Mouse (Mus musculus): ENCODE data around the gene Gm8332. TPM values are rescaled to one million over a fixed set of nuclear protein-coding genes. Genes with fewer than 3 reads are reported as not detected.
A peak's percentile ranks its signal among the peaks of the same experiment; 100 is the strongest.
"Not testable (repeated sequence)": the region's sequence is repeated elsewhere in the genome, so short reads cannot be mapped to it uniquely, and the experiment has no call there.

Gm8332 gene
- total RNA-seq (2012; rRNA removed), result 107 and 141 TPM in 2 replicates

GRCm38 (mm10) chr12:88250000-88250399, at the start of gene Gm8332:
TSS of gene Gm8332 (minus strand) at chr12:88250100.
- H3K36me3 ChIP-seq (ENCODE audit: control insufficient read depth, insufficient read depth, low read length, poor library complexity, severe bottlenecking); DNase-seq (ENCODE audit: low read depth, low spot score); H3K4me1 ChIP-seq (ENCODE audit: control insufficient read depth in 2 of 2, insufficient read depth in 2 of 2, low read length in 2 of 2, poor library complexity in 1 of 2); H3K27ac ChIP-seq (ENCODE audit: insufficient read depth, low read depth, low read length, poor library complexity, severe bottlenecking); H3K9me3 ChIP-seq (ENCODE audit: control insufficient read depth, insufficient read depth, low read depth, low read length); H3K4me3 ChIP-seq (ENCODE audit: insufficient read depth in 1 of 2, low read depth in 1 of 2, low read length in 2 of 2, poor library complexity in 1 of 2, severe bottlenecking in 1 of 2); H3K9ac ChIP-seq (ENCODE audit: insufficient read depth, low read depth, low read length, poor library complexity, severe bottlenecking): not testable (repeated sequence)
- in situ Hi-C loops (cut with MboI; ENCODE audit: low sequenced_read_pairs in 2 of 2, unreplicated experiment in 2 of 2), result loop anchor here in 1 of 2 experiments (25.0 kb wide), 1 partner anchor 363 kb away; the partner anchor contains the start of gene Gm2022

- H3K9me3 ChIP-seq (ENCODE audit: control insufficient read depth, insufficient read depth, low read depth, low read length); DNase-seq (ENCODE audit: low read depth, low spot score); H3K4me1 ChIP-seq (ENCODE audit: control insufficient read depth in 2 of 2, insufficient read depth in 2 of 2, low read length in 2 of 2, poor library complexity in 1 of 2); H3K4me3 ChIP-seq (ENCODE audit: insufficient read depth in 1 of 2, low read depth in 1 of 2, low read length in 2 of 2, poor library complexity in 1 of 2, severe bottlenecking in 1 of 2); H3K9ac ChIP-seq (ENCODE audit: insufficient read depth, low read depth, low read length, poor library complexity, severe bottlenecking); H3K36me3 ChIP-seq (ENCODE audit: control insufficient read depth, insufficient read depth, low read length, poor library complexity, severe bottlenecking); in situ Hi-C loops (cut with MboI; ENCODE audit: low sequenced_read_pairs in 2 of 2, unreplicated experiment in 2 of 2); H3K27ac ChIP-seq (ENCODE audit: insufficient read depth, low read depth, low read length, poor library complexity, severe bottlenecking): not testable (repeated sequence)
These were observed 47.3 kb upstream of the Gm8332 start for GRCm38 (mm10) chr12:88297171-88297570.

- H3K9me3 ChIP-seq (ENCODE audit: control insufficient read depth, insufficient read depth, low read depth, low read length), result not testable (repeated sequence)
These were observed 43.2 kb upstream of the Gm8332 start for GRCm38 (mm10) chr12:88293082-88293481.

GRCm38 (mm10) chr12:88285224-88285623, 35.3 kb upstream of the Gm8332 start:
- H3K36me3 ChIP-seq (ENCODE audit: control insufficient read depth, insufficient read depth, low read length, poor library complexity, severe bottlenecking); H3K27ac ChIP-seq (ENCODE audit: insufficient read depth, low read depth, low read length, poor library complexity, severe bottlenecking); DNase-seq (ENCODE audit: low read depth, low spot score); H3K9me3 ChIP-seq (ENCODE audit: control insufficient read depth, insufficient read depth, low read depth, low read length); in situ Hi-C loops (cut with MboI; ENCODE audit: low sequenced_read_pairs in 2 of 2, unreplicated experiment in 2 of 2); H3K4me3 ChIP-seq (ENCODE audit: insufficient read depth in 1 of 2, low read depth in 1 of 2, low read length in 2 of 2, poor library complexity in 1 of 2, severe bottlenecking in 1 of 2); H3K9ac ChIP-seq (ENCODE audit: insufficient read depth, low read depth, low read length, poor library complexity, severe bottlenecking); H3K4me1 ChIP-seq (ENCODE audit: control insufficient read depth in 2 of 2, insufficient read depth in 2 of 2, low read length in 2 of 2, poor library complexity in 1 of 2): not testable (repeated sequence)

More at GRCm38 (mm10) chr12:88293082-88293481, 43.2 kb upstream of the Gm8332 start:
- H3K9ac ChIP-seq (ENCODE audit: insufficient read depth, low read depth, low read length, poor library complexity, severe bottlenecking); DNase-seq (ENCODE audit: low read depth, low spot score); in situ Hi-C loops (cut with MboI; ENCODE audit: low sequenced_read_pairs in 2 of 2, unreplicated experiment in 2 of 2); H3K36me3 ChIP-seq (ENCODE audit: control insufficient read depth, insufficient read depth, low read length, poor library complexity, severe bottlenecking); H3K4me1 ChIP-seq (ENCODE audit: control insufficient read depth in 2 of 2, insufficient read depth in 2 of 2, low read length in 2 of 2, poor library complexity in 1 of 2); H3K27ac ChIP-seq (ENCODE audit: insufficient read depth, low read depth, low read length, poor library complexity, severe bottlenecking); H3K4me3 ChIP-seq (ENCODE audit: insufficient read depth in 1 of 2, low read depth in 1 of 2, low read length in 2 of 2, poor library complexity in 1 of 2, severe bottlenecking in 1 of 2): not testable (repeated sequence)

- not testable (repeated sequence) for H3K4me1 ChIP-seq (ENCODE audit: control insufficient read depth in 2 of 2, insufficient read depth in 2 of 2, low read length in 2 of 2, poor library complexity in 1 of 2); H3K4me3 ChIP-seq (ENCODE audit: insufficient read depth in 1 of 2, low read depth in 1 of 2, low read length in 2 of 2, poor library complexity in 1 of 2, severe bottlenecking in 1 of 2); H3K9me3 ChIP-seq (ENCODE audit: control insufficient read depth, insufficient read depth, low read depth, low read length); H3K27ac ChIP-seq (ENCODE audit: insufficient read depth, low read depth, low read length, poor library complexity, severe bottlenecking); H3K36me3 ChIP-seq (ENCODE audit: control insufficient read depth, insufficient read depth, low read length, poor library complexity, severe bottlenecking); DNase-seq (ENCODE audit: low read depth, low spot score); H3K9ac ChIP-seq (ENCODE audit: insufficient read depth, low read depth, low read length, poor library complexity, severe bottlenecking)
- in situ Hi-C loops (cut with MboI; ENCODE audit: low sequenced_read_pairs in 2 of 2, unreplicated experiment in 2 of 2), result loop anchor here in 1 of 2 experiments (25.0 kb wide), 1 partner anchor 387 kb away; the partner anchor contains the start of gene Gm2022
These were observed 24.5 kb upstream of the Gm8332 start, which contains the start of gene Gm5662 for GRCm38 (mm10) chr12:88274400-88274799. TSS of gene Gm5662 (minus strand) at chr12:88274500.

GRCm38 (mm10) chr12:88257241-88257640, 7.3 kb upstream of the Gm8332 start:
- no peak overlapping the region for H3K4me3 ChIP-seq (ENCODE audit: insufficient read depth in 1 of 2, low read depth in 1 of 2, low read length in 2 of 2, poor library complexity in 1 of 2, severe bottlenecking in 1 of 2)
- in situ Hi-C loops (cut with MboI; ENCODE audit: low sequenced_read_pairs in 2 of 2, unreplicated experiment in 2 of 2), result loop anchor here in 1 of 2 experiments (25.0 kb wide), 1 partner anchor 370 kb away; the partner anchor contains the start of gene Gm2022
- H3K27ac ChIP-seq (ENCODE audit: insufficient read depth, low read depth, low read length, poor library complexity, severe bottlenecking), result no peak overlapping the region
- no peak overlapping the region for H3K9ac ChIP-seq (ENCODE audit: insufficient read depth, low read depth, low read length, poor library complexity, severe bottlenecking)
- no peaks in the 10 kb centered on the region for H3K9me3 ChIP-seq (ENCODE audit: control insufficient read depth, insufficient read depth, low read depth, low read length)
- TF ChIP-seq HCFC1 (IDR thresholded peaks at IDR 0.05; ENCODE audit: borderline replicate concordance, insufficient read depth, low read length) (no peak), CHD2 (IDR thresholded peaks at IDR 0.05; ENCODE audit: low read depth, low read length) (no peak), ZC3H11A (IDR thresholded peaks at IDR 0.05; ENCODE audit: borderline replicate concordance, low read depth, low read length) (no peak), ZNF384 (IDR thresholded peaks at IDR 0.05; ENCODE audit: low read depth, low read length) (no peak), MAFK (IDR thresholded peaks at IDR 0.05; ENCODE audit: insufficient read depth, low read depth, low read length) (no peak)
- H3K36me3 ChIP-seq (ENCODE audit: control insufficient read depth, insufficient read depth, low read length, poor library complexity, severe bottlenecking), result no peaks in the 10 kb centered on the region
- H3K4me1 ChIP-seq (ENCODE audit: control insufficient read depth in 2 of 2, insufficient read depth in 2 of 2, low read length in 2 of 2, poor library complexity in 1 of 2), result no peaks in the 10 kb centered on the region; a peak in 1 of 4 replicates
- no peak for DNase-seq (ENCODE audit: low read depth, low spot score)

- in situ Hi-C loops (cut with MboI; ENCODE audit: low sequenced_read_pairs in 2 of 2, unreplicated experiment in 2 of 2), result loop anchor here in 1 of 2 experiments (25.0 kb wide), 1 partner anchor 369 kb away; the partner anchor contains the start of gene Gm2022
- not testable (repeated sequence) for H3K4me1 ChIP-seq (ENCODE audit: control insufficient read depth in 2 of 2, insufficient read depth in 2 of 2, low read length in 2 of 2, poor library complexity in 1 of 2); H3K9me3 ChIP-seq (ENCODE audit: control insufficient read depth, insufficient read depth, low read depth, low read length); H3K9ac ChIP-seq (ENCODE audit: insufficient read depth, low read depth, low read length, poor library complexity, severe bottlenecking); H3K36me3 ChIP-seq (ENCODE audit: control insufficient read depth, insufficient read depth, low read length, poor library complexity, severe bottlenecking); H3K4me3 ChIP-seq (ENCODE audit: insufficient read depth in 1 of 2, low read depth in 1 of 2, low read length in 2 of 2, poor library complexity in 1 of 2, severe bottlenecking in 1 of 2); H3K27ac ChIP-seq (ENCODE audit: insufficient read depth, low read depth, low read length, poor library complexity, severe bottlenecking)
- DNase-seq (ENCODE audit: low read depth, low spot score), result peak; percentile 9
These were observed 6.0 kb upstream of the Gm8332 start for GRCm38 (mm10) chr12:88255917-88256316.

- H3K36me3 ChIP-seq (ENCODE audit: control insufficient read depth, insufficient read depth, low read length, poor library complexity, severe bottlenecking); H3K27ac ChIP-seq (ENCODE audit: insufficient read depth, low read depth, low read length, poor library complexity, severe bottlenecking); H3K4me3 ChIP-seq (ENCODE audit: insufficient read depth in 1 of 2, low read depth in 1 of 2, low read length in 2 of 2, poor library complexity in 1 of 2, severe bottlenecking in 1 of 2); H3K9ac ChIP-seq (ENCODE audit: insufficient read depth, low read depth, low read length, poor library complexity, severe bottlenecking); in situ Hi-C loops (cut with MboI; ENCODE audit: low sequenced_read_pairs in 2 of 2, unreplicated experiment in 2 of 2); DNase-seq (ENCODE audit: low read depth, low spot score); H3K4me1 ChIP-seq (ENCODE audit: control insufficient read depth in 2 of 2, insufficient read depth in 2 of 2, low read length in 2 of 2, poor library complexity in 1 of 2); H3K9me3 ChIP-seq (ENCODE audit: control insufficient read depth, insufficient read depth, low read depth, low read length): not testable (repeated sequence)
These were observed 4.1 kb downstream of the Gm8332 start for GRCm38 (mm10) chr12:88245786-88246185.
